Mouse (Mus musculus): ENCODE data around the gene Prpsap1. TPM values are rescaled to one million over a fixed set of nuclear protein-coding genes. Genes with fewer than 3 reads are reported as not detected.
A peak's percentile ranks its signal among the peaks of the same experiment; 100 is the strongest.

Prpsap1 gene
- polyA plus RNA-seq, 2 experiments: 22.2 to 38.4 TPM

GRCm38 (mm10) chr11:116523699-116524189 lies 29.7 kb upstream of the Prpsap1 start:
- ATAC-seq (ENCODE audit: insufficient read depth) (no peak), DNase-seq (ENCODE audit: low read depth in 3 of 3, low spot score in 3 of 3) (no peak)
- no peaks in the 10 kb centered on the region for H3K36me3 ChIP-seq (replicated peaks; ENCODE audit: control insufficient read depth, insufficient read depth, low read depth)
- WGBS (ENCODE audit: insufficient replicate concordance): 41% methylated on average over 5 of the region's 5 CpGs
- no peaks in the 10 kb centered on the region for H3K9me3 ChIP-seq (ENCODE audit: control insufficient read depth, low read length)
- H3K4me3 ChIP-seq (ENCODE audit: insufficient read depth in 1 of 2, low read depth in 2 of 2, low read length in 2 of 2): no peak overlapping the region
- no peak overlapping the region for H3K9ac ChIP-seq (replicated peaks)
- no peak overlapping the region for H3K27ac ChIP-seq
- peaks cover 5% of the 10 kb centered on the region in 2 experiments for H3K4me1 ChIP-seq (replicated peaks; ENCODE audit: control insufficient read depth in 2 of 2, insufficient read depth in 2 of 2, low read length in 1 of 2)
- H3K4me2 ChIP-seq (ENCODE audit: low read depth): no peak overlapping the region
- no peaks in the 10 kb centered on the region for H3K27me3 ChIP-seq (ENCODE audit: control insufficient read depth, insufficient read depth, low read length)
- TF ChIP-seq EP300 (IDR thresholded peaks at IDR 0.05; ENCODE audit: low read depth): no peak

- Histone ChIP-seq H3K9me3 (ENCODE audit: control insufficient read depth, low read length) (no peaks in the 10 kb centered on the region), H3K4me3 (ENCODE audit: insufficient read depth in 1 of 2, low read depth in 2 of 2, low read length in 2 of 2) (no peak overlapping the region), H3K9ac (replicated peaks) (no peak overlapping the region), H3K27ac (no peak overlapping the region), H3K4me2 (ENCODE audit: low read depth) (no peak overlapping the region), H3K27me3 (ENCODE audit: control insufficient read depth, insufficient read depth, low read length) (no peaks in the 10 kb centered on the region), H3K4me1 (replicated peaks; ENCODE audit: control insufficient read depth in 2 of 2, insufficient read depth in 2 of 2, low read length in 1 of 2) (peaks cover 5% of the 10 kb centered on the region in 2 experiments), H3K36me3 (replicated peaks; ENCODE audit: control insufficient read depth, insufficient read depth, low read depth) (no peaks in the 10 kb centered on the region)
- ATAC-seq (ENCODE audit: insufficient read depth) (no peak), DNase-seq (ENCODE audit: low read depth in 3 of 3, low spot score in 3 of 3) (no peak)
- TF ChIP-seq EP300 (IDR thresholded peaks at IDR 0.05; ENCODE audit: low read depth) (no peak), CTCF (IDR thresholded peaks at IDR 0.05; ENCODE audit: low read depth) (no peak)
- 47% methylated on average over 16 of the region's 16 CpGs for WGBS (ENCODE audit: insufficient replicate concordance)
Measured at GRCm38 (mm10) chr11:116522886-116523698, 29.1 kb upstream of the Prpsap1 start.

- Histone ChIP-seq H3K27me3 (ENCODE audit: control insufficient read depth, insufficient read depth, low read length) (no peaks in the 10 kb centered on the region), H3K4me2 (ENCODE audit: low read depth) (no peak overlapping the region), H3K9me3 (ENCODE audit: control insufficient read depth, low read length) (no peaks in the 10 kb centered on the region), H3K27ac (no peak overlapping the region), H3K36me3 (replicated peaks; ENCODE audit: control insufficient read depth, insufficient read depth, low read depth) (no peaks in the 10 kb centered on the region), H3K9ac (replicated peaks) (no peak overlapping the region), H3K4me1 (replicated peaks; ENCODE audit: control insufficient read depth in 2 of 2, insufficient read depth in 2 of 2, low read length in 1 of 2) (peaks cover 5% of the 10 kb centered on the region in 2 experiments), H3K4me3 (ENCODE audit: insufficient read depth in 1 of 2, low read depth in 2 of 2, low read length in 2 of 2) (no peak overlapping the region)
- ATAC-seq (ENCODE audit: insufficient read depth) (no peak), DNase-seq (ENCODE audit: low read depth in 3 of 3, low spot score in 3 of 3) (no peak)
- 74% methylated on average over 3 of the region's 3 CpGs for WGBS (ENCODE audit: insufficient replicate concordance)
- no peak for TF ChIP-seq CTCF (IDR thresholded peaks at IDR 0.05; ENCODE audit: low read depth)
- TF ChIP-seq EP300 (IDR thresholded peaks at IDR 0.05; ENCODE audit: low read depth): no peak
Measured at GRCm38 (mm10) chr11:116522046-116522445, 28.0 kb upstream of the Prpsap1 start.

DNA sequence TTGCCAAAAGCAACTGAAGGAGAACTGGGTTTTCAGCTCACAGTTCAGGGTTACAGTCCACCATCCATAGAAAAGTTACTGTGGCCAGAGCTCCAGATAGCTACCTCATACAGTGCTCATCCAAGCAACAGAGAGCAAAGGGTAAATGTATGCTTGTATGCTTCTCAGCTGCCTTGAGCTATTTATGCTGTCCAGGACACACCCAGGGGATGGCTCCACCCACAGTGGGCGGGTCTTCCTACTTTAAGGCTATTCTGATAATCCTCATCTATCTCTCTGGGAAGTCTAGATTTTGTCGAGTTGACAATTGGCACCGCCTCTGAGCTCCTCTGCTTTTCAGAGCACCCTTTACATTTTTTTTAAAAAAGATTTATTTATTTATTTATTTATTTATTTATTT lies 27.1 kb upstream of the Prpsap1 start:
- peaks cover 5% of the 10 kb centered on the region in 2 experiments for H3K4me1 ChIP-seq (replicated peaks; ENCODE audit: control insufficient read depth in 2 of 2, insufficient read depth in 2 of 2, low read length in 1 of 2)
- 14% methylated on average over 3 of the region's 3 CpGs for WGBS (ENCODE audit: insufficient replicate concordance)
- 0 out of 2 replicates have a peak overlapping the region, but pooled peaks have one; percentile 11 for H3K4me2 ChIP-seq (ENCODE audit: low read depth)
- H3K4me3 ChIP-seq (ENCODE audit: insufficient read depth in 1 of 2, low read depth in 2 of 2, low read length in 2 of 2): no peak overlapping the region
- ATAC-seq (ENCODE audit: insufficient read depth): peak; percentile 71
- no peak overlapping the region for H3K9ac ChIP-seq (replicated peaks)
- H3K27ac ChIP-seq: no peak overlapping the region
- DNase-seq (ENCODE audit: low read depth in 3 of 3, low spot score in 3 of 3): peak in 1 of 3 experiments; percentile 44
- H3K27me3 ChIP-seq (ENCODE audit: control insufficient read depth, insufficient read depth, low read length): no peaks in the 10 kb centered on the region
- H3K36me3 ChIP-seq (replicated peaks; ENCODE audit: control insufficient read depth, insufficient read depth, low read depth): no peaks in the 10 kb centered on the region
- H3K9me3 ChIP-seq (ENCODE audit: control insufficient read depth, low read length): no peaks in the 10 kb centered on the region
- no peak for TF ChIP-seq CTCF (IDR thresholded peaks at IDR 0.05; ENCODE audit: low read depth)
- TF ChIP-seq EP300 (IDR thresholded peaks at IDR 0.05; ENCODE audit: low read depth): no peak

DNA sequence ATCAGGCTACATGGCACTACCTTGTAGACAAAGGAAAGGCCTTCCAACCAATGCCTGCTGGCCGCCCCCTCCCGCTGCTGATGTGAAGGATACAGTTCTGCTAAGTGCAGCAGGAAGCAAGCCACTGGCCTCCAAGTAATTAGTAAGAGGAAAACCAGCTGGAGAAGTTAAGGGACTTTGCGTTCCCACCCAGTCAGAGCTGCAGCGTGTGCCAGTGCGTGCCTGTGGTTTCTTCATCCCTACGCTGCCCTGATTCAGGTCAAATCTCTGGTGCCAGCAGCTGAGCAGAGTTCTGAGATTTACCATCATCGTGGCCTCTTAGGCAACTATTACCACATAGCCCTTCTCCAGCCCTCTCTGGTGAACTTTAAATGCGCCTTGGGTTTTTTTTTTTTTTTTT lies 24.5 kb upstream of the Prpsap1 start:
- no peaks in the 10 kb centered on the region for H3K27me3 ChIP-seq (ENCODE audit: control insufficient read depth, insufficient read depth, low read length)
- no peak for ATAC-seq (ENCODE audit: insufficient read depth)

More for the DNA sequence above, 24.5 kb upstream of the Prpsap1 start:
- no peak for DNase-seq (ENCODE audit: low read depth in 3 of 3, low spot score in 3 of 3)
- H3K4me3 ChIP-seq (ENCODE audit: insufficient read depth in 1 of 2, low read depth in 2 of 2, low read length in 2 of 2): no peak overlapping the region
- no peak overlapping the region for H3K9ac ChIP-seq (replicated peaks)
- no peak overlapping the region for H3K27ac ChIP-seq
- TF ChIP-seq CTCF (IDR thresholded peaks at IDR 0.05; ENCODE audit: low read depth) (no peak), EP300 (IDR thresholded peaks at IDR 0.05; ENCODE audit: low read depth) (no peak)
- peaks cover 5% of the 10 kb centered on the region in 2 experiments for H3K4me1 ChIP-seq (replicated peaks; ENCODE audit: control insufficient read depth in 2 of 2, insufficient read depth in 2 of 2, low read length in 1 of 2)
- H3K4me2 ChIP-seq (ENCODE audit: low read depth): no peak overlapping the region
- no peaks in the 10 kb centered on the region for H3K9me3 ChIP-seq (ENCODE audit: control insufficient read depth, low read length)
- no peaks in the 10 kb centered on the region for H3K36me3 ChIP-seq (replicated peaks; ENCODE audit: control insufficient read depth, insufficient read depth, low read depth)
- WGBS (ENCODE audit: insufficient replicate concordance): 46% methylated on average over 8 of the region's 8 CpGs
